Mouse (Mus musculus): ENCODE measurements at regions not wholly inside any gene's neighbourhood (a gene's known extent, or its start where the extent isn't known, plus 50 kb on each side); places are given as distances from the start of the nearest gene placed in this dataset.
"Not testable (repeated sequence)": the region's sequence is repeated elsewhere in the genome, so short reads cannot be mapped to it uniquely, and the experiment has no call there.

- Histone ChIP-seq H3K9ac (replicated peaks; ENCODE audit: low read depth, low read length) (no peak overlapping the region), H3K27ac (ENCODE audit: low read length) (no peak overlapping the region), H3K9me3 (ENCODE audit: control insufficient read depth, low read length) (no peaks in the 10 kb centered on the region), H3K27me3 (replicated peaks; ENCODE audit: control insufficient read depth, insufficient read depth, low read length) (no peaks in the 10 kb centered on the region), H3K4me1 (replicated peaks; ENCODE audit: control insufficient read depth, insufficient read depth, low read length) (no peaks in the 10 kb centered on the region), H3K4me2 (ENCODE audit: low read length) (no peak overlapping the region), H3K4me3 (replicated peaks; ENCODE audit: low read length) (no peak overlapping the region), H3K36me3 (ENCODE audit: control insufficient read depth, insufficient read depth) (no peaks in the 10 kb centered on the region)
- whole genome bisulfite sequencing, result 74% methylated on average over 2 of the region's 2 CpGs
- no peak for ATAC-seq
Measured at GRCm38 (mm10) chr3:18479557-18479956, 531.3 kb downstream of the Cypt12 start.

GRCm38 (mm10) chr3:18482006-18482405 lies 533.8 kb downstream of the Cypt12 start:
- whole genome bisulfite sequencing, result 85% methylated on average over 2 of the region's 2 CpGs
- Histone ChIP-seq H3K4me3 (replicated peaks; ENCODE audit: low read length) (no peak overlapping the region), H3K27ac (ENCODE audit: low read length) (no peak overlapping the region), H3K9me3 (ENCODE audit: control insufficient read depth, low read length) (no peaks in the 10 kb centered on the region), H3K36me3 (ENCODE audit: control insufficient read depth, insufficient read depth) (no peaks in the 10 kb centered on the region), H3K27me3 (replicated peaks; ENCODE audit: control insufficient read depth, insufficient read depth, low read length) (no peaks in the 10 kb centered on the region), H3K4me1 (replicated peaks; ENCODE audit: control insufficient read depth, insufficient read depth, low read length) (no peaks in the 10 kb centered on the region), H3K9ac (replicated peaks; ENCODE audit: low read depth, low read length) (no peak overlapping the region), H3K4me2 (ENCODE audit: low read length) (no peak overlapping the region)
- ATAC-seq, result no peak

GRCm38 (mm10) chr3:18488886-18489285 lies 540.7 kb downstream of the Cypt12 start:
- no peaks in the 10 kb centered on the region for H3K9me3 ChIP-seq (ENCODE audit: control insufficient read depth, low read length)
- H3K27me3 ChIP-seq (replicated peaks; ENCODE audit: control insufficient read depth, insufficient read depth, low read length), result no peaks in the 10 kb centered on the region
- H3K4me1 ChIP-seq (replicated peaks; ENCODE audit: control insufficient read depth, insufficient read depth, low read length), result no peaks in the 10 kb centered on the region
- 33% methylated on average over 2 of the region's 2 CpGs for WGBS
- no peak overlapping the region for H3K4me3 ChIP-seq (replicated peaks; ENCODE audit: low read length)
- H3K4me2 ChIP-seq (ENCODE audit: low read length), result no peak overlapping the region
- no peak overlapping the region for H3K27ac ChIP-seq (ENCODE audit: low read length)
- no peak overlapping the region for H3K9ac ChIP-seq (replicated peaks; ENCODE audit: low read depth, low read length)
- no peaks in the 10 kb centered on the region for H3K36me3 ChIP-seq (ENCODE audit: control insufficient read depth, insufficient read depth)
- peak; percentile 33; the same call in 1 of the 2 replicates for ATAC-seq

GRCm38 (mm10) chr3:18522562-18522961 lies 574.4 kb downstream of the Cypt12 start:
- WGBS, result 32% methylated on average over 3 of the region's 3 CpGs
- H3K27me3 ChIP-seq (replicated peaks; ENCODE audit: control insufficient read depth, insufficient read depth, low read length), result no peaks in the 10 kb centered on the region
- H3K4me1 ChIP-seq (replicated peaks; ENCODE audit: control insufficient read depth, insufficient read depth, low read length), result no peaks in the 10 kb centered on the region
- H3K9ac ChIP-seq (replicated peaks; ENCODE audit: low read depth, low read length), result no peak overlapping the region
- no peak overlapping the region for H3K4me3 ChIP-seq (replicated peaks; ENCODE audit: low read length)
- no peak overlapping the region for H3K27ac ChIP-seq (ENCODE audit: low read length)
- ATAC-seq, result no peak
- no peak overlapping the region for H3K4me2 ChIP-seq (ENCODE audit: low read length)
- H3K36me3 ChIP-seq (ENCODE audit: control insufficient read depth, insufficient read depth), result no peaks in the 10 kb centered on the region
- H3K9me3 ChIP-seq (ENCODE audit: control insufficient read depth, low read length), result no peaks in the 10 kb centered on the region

GRCm38 (mm10) chr3:18524011-18524410 lies 575.8 kb downstream of the Cypt12 start:
- Histone ChIP-seq H3K9me3 (ENCODE audit: control insufficient read depth, low read length) (no peaks in the 10 kb centered on the region), H3K27ac (ENCODE audit: low read length) (no peak overlapping the region), H3K4me1 (replicated peaks; ENCODE audit: control insufficient read depth, insufficient read depth, low read length) (no peaks in the 10 kb centered on the region), H3K9ac (replicated peaks; ENCODE audit: low read depth, low read length) (no peak overlapping the region), H3K4me2 (ENCODE audit: low read length) (no peak overlapping the region), H3K4me3 (replicated peaks; ENCODE audit: low read length) (no peak overlapping the region), H3K36me3 (ENCODE audit: control insufficient read depth, insufficient read depth) (no peaks in the 10 kb centered on the region), H3K27me3 (replicated peaks; ENCODE audit: control insufficient read depth, insufficient read depth, low read length) (no peaks in the 10 kb centered on the region)
- WGBS, result 63% methylated on average over 2 of the region's 2 CpGs
- ATAC-seq, result no peak

GRCm38 (mm10) chr3:18557201-18557600 lies 609.0 kb downstream of the Cypt12 start:
- Histone ChIP-seq H3K27me3 (replicated peaks; ENCODE audit: control insufficient read depth, insufficient read depth, low read length) (no peaks in the 10 kb centered on the region), H3K9me3 (ENCODE audit: control insufficient read depth, low read length) (no peaks in the 10 kb centered on the region), H3K36me3 (ENCODE audit: control insufficient read depth, insufficient read depth) (no peaks in the 10 kb centered on the region), H3K4me1 (replicated peaks; ENCODE audit: control insufficient read depth, insufficient read depth, low read length) (no peaks in the 10 kb centered on the region), H3K9ac (replicated peaks; ENCODE audit: low read depth, low read length) (no peak overlapping the region), H3K27ac (ENCODE audit: low read length) (no peak overlapping the region), H3K4me3 (replicated peaks; ENCODE audit: low read length) (no peak overlapping the region), H3K4me2 (ENCODE audit: low read length) (no peak overlapping the region)
- ATAC-seq, result no peak
- 97% methylated on average over 2 of the region's 2 CpGs for WGBS

GRCm38 (mm10) chr3:18560282-18560785 lies 612.1 kb downstream of the Cypt12 start:
- no peak overlapping the region for H3K27ac ChIP-seq (ENCODE audit: low read length)
- no peaks in the 10 kb centered on the region for H3K27me3 ChIP-seq (replicated peaks; ENCODE audit: control insufficient read depth, insufficient read depth, low read length)
- H3K4me1 ChIP-seq (replicated peaks; ENCODE audit: control insufficient read depth, insufficient read depth, low read length), result no peaks in the 10 kb centered on the region
- no peaks in the 10 kb centered on the region for H3K36me3 ChIP-seq (ENCODE audit: control insufficient read depth, insufficient read depth)
- no peak for ATAC-seq
- no peak overlapping the region for H3K9ac ChIP-seq (replicated peaks; ENCODE audit: low read depth, low read length)
- WGBS, result 70% methylated on average over 4 of the region's 4 CpGs
- H3K4me3 ChIP-seq (replicated peaks; ENCODE audit: low read length), result no peak overlapping the region
- no peaks in the 10 kb centered on the region for H3K9me3 ChIP-seq (ENCODE audit: control insufficient read depth, low read length)
- no peak overlapping the region for H3K4me2 ChIP-seq (ENCODE audit: low read length)

GRCm38 (mm10) chr3:18580911-18581626 lies 632.9 kb downstream of the Cypt12 start:
- H3K27me3 ChIP-seq (replicated peaks; ENCODE audit: control insufficient read depth, insufficient read depth, low read length); ATAC-seq; H3K4me2 ChIP-seq (ENCODE audit: low read length); H3K36me3 ChIP-seq (ENCODE audit: control insufficient read depth, insufficient read depth); H3K4me3 ChIP-seq (replicated peaks; ENCODE audit: low read length); H3K27ac ChIP-seq (ENCODE audit: low read length); H3K9ac ChIP-seq (replicated peaks; ENCODE audit: low read depth, low read length); H3K9me3 ChIP-seq (ENCODE audit: control insufficient read depth, low read length); H3K4me1 ChIP-seq (replicated peaks; ENCODE audit: control insufficient read depth, insufficient read depth, low read length): not testable (repeated sequence)
- WGBS, result 44% methylated on average over 12 of the region's 12 CpGs

- no peaks in the 10 kb centered on the region for H3K36me3 ChIP-seq (ENCODE audit: control insufficient read depth, insufficient read depth)
- no peak overlapping the region for H3K27ac ChIP-seq (ENCODE audit: low read length)
- no peaks in the 10 kb centered on the region for H3K9me3 ChIP-seq (ENCODE audit: control insufficient read depth, low read length)
- no peaks in the 10 kb centered on the region for H3K27me3 ChIP-seq (replicated peaks; ENCODE audit: control insufficient read depth, insufficient read depth, low read length)
- ATAC-seq, result no peak
- peaks cover 24% of the 10 kb centered on the region for H3K4me1 ChIP-seq (replicated peaks; ENCODE audit: control insufficient read depth, insufficient read depth, low read length)
- 17% methylated on average over 7 of the region's 7 CpGs for WGBS
- no peak overlapping the region for H3K4me2 ChIP-seq (ENCODE audit: low read length)
- H3K4me3 ChIP-seq (replicated peaks; ENCODE audit: low read length), result no peak overlapping the region
- no peak overlapping the region for H3K9ac ChIP-seq (replicated peaks; ENCODE audit: low read depth, low read length)
Measured at GRCm38 (mm10) chr3:18620608-18621007, 672.4 kb downstream of the Cypt12 start.

Data from forebrain, embryonic 16.5 days (tissue).